Mouse (Mus musculus): ENCODE data around the gene Cfap77. TPM values are rescaled to one million over a fixed set of nuclear protein-coding genes. Genes with fewer than 3 reads are reported as not detected.
A peak's percentile ranks its signal among the peaks of the same experiment; 100 is the strongest.

The Cfap77 gene
- polyA plus RNA-seq, 1 experiment: 20.9 TPM

DNA sequence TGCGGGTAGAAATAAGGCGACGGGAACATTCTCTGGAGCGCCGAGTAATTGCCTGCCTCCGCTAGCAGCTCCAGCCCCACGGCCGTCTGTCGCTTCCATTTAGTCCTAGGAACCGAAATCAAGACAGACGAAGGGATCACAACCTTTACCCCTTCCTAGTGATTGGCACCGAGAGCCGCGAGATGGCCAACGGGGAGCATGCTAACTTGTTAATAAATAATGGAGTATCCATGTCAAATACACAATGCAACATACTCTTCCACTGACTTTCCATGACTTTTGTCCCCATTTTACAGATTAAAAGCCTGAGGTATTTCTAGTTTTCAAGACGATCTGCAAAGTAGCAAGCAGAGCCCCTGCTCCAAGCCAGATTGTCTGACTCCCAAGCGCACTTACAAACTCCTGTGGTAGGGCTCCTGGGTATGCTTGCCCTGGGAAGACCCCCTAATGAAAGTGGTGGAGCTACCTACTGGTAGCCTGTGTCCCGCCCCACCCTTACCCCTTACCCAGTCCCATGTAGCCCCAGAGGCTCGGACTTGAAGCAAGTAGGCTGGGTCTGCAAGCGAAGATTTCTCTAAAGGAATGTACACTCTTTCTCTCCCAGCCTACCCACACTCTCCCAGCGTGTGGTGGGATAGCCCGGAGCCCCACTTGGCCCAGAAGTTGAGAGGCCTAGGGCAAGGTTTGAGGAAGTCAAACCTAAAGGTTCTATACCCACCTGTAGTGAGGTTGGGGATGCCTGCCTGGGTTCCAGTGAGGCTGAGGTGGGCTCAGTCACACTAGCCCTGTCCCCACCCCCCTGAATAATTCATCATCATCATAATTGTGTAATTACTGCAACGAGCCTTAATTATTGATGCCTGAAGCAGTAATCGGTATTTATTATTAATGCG, 144.8 kb downstream of the Cfap77 start:
- no peak overlapping the region for H3K27ac ChIP-seq (ENCODE audit: control insufficient read depth, insufficient read depth, low read depth, low read length)
- H3K36me3 ChIP-seq (ENCODE audit: control insufficient read depth, insufficient read depth, low read length): no peaks in the 10 kb centered on the region
- H3K4me1 ChIP-seq (ENCODE audit: control insufficient read depth, insufficient read depth, low read length): peaks cover 28% of the 10 kb centered on the region
- H3K4me3 ChIP-seq (ENCODE audit: control insufficient read depth, low read depth, low read length): no peak overlapping the region
- peaks cover 10% of the 10 kb centered on the region for H3K27me3 ChIP-seq (ENCODE audit: control insufficient read depth, insufficient read depth, low read length)
- TF ChIP-seq CTCF (IDR thresholded peaks at IDR 0.05; ENCODE audit: control insufficient read depth, insufficient read depth, insufficient replicate concordance, low read depth, low read length): no peak
- no peak for TF ChIP-seq POLR2A (IDR thresholded peaks at IDR 0.05; ENCODE audit: control insufficient read depth, low read depth, low read length)

DNA sequence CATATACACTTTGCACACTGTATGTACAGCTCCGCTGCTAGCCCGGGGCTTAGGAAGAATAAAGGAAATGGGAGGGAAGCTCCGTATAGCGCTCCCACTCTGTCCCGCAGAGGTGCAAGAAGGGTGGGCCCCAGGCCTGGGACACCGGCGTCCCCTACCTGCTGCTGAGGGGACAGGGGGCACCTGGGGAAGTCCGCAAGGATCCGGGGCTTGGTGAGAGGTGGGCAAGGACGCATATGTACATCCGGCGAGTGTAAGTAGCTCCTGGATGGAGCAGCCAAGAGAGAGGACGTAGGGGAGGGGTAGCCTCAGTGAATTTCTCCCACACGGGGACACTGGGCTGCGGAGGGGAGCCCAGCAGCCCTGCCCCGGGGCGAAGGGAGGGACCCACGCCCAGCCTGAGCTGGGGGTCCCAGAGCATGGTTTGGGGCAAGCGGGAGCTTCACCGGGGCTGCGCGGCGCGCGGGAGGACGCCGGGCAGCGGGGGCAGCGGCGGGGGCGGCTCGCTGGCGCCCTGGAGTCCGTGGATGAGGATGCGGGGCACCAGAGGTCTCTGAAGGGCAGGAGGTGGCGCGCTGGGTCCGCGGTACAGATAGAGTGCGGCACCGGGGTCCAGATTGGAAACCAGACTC, 145.6 kb downstream of the Cfap77 start:
- H3K4me3 ChIP-seq (ENCODE audit: control insufficient read depth, low read depth, low read length): no peak overlapping the region
- no peak for TF ChIP-seq POLR2A (IDR thresholded peaks at IDR 0.05; ENCODE audit: control insufficient read depth, low read depth, low read length)
- TF ChIP-seq CTCF (IDR thresholded peaks at IDR 0.05; ENCODE audit: control insufficient read depth, insufficient read depth, insufficient replicate concordance, low read depth, low read length): no peak
- peaks cover 28% of the 10 kb centered on the region for H3K4me1 ChIP-seq (ENCODE audit: control insufficient read depth, insufficient read depth, low read length)
- no peak overlapping the region for H3K27ac ChIP-seq (ENCODE audit: control insufficient read depth, insufficient read depth, low read depth, low read length)
- H3K36me3 ChIP-seq (ENCODE audit: control insufficient read depth, insufficient read depth, low read length): no peaks in the 10 kb centered on the region
- H3K27me3 ChIP-seq (ENCODE audit: control insufficient read depth, insufficient read depth, low read length): peaks cover 10% of the 10 kb centered on the region

DNA sequence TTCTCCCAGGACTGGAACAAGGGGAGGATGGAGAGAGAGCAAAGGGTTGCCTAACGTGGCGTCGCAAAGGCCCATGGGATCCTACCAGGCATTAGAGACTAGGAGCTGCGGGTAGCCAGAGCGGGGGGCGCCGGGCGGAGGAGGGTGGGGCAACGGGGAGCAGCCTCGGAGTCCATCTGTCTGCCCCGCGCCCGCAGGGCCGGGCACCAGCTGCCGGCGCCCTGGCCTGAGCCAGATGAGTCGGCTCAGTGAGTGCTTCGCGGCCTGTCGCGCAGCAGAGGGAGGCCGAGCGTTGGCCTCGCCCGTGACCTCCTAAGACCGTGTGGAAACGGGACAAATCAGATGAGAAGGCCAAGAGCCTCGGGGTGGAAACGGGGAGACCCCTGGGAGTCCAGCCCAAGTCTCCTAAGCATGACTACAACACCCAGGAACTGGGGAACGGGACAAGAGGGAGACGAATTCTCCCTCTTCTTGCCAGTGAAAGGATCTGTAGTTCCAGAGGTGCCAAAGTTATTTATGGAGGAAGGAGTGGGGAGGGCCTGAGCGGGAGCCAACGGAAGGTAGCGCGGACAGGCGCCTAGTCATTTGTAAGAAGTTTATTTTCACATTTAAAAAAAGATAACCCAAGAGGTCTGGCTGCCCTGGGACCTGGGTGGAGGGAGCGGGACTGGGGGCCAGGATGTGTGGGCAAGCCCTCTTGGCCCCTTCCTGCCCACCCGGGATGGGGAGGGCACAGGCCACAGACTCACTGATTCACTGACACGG, 146.3 kb downstream of the Cfap77 start:
- peak overlapping the region; percentile 10; the same call in 1 of the 2 replicates for H3K4me3 ChIP-seq (ENCODE audit: control insufficient read depth, low read depth, low read length)
- H3K4me1 ChIP-seq (ENCODE audit: control insufficient read depth, insufficient read depth, low read length): peaks cover 28% of the 10 kb centered on the region
- H3K27me3 ChIP-seq (ENCODE audit: control insufficient read depth, insufficient read depth, low read length): peaks cover 10% of the 10 kb centered on the region
- no peak for TF ChIP-seq CTCF (IDR thresholded peaks at IDR 0.05; ENCODE audit: control insufficient read depth, insufficient read depth, insufficient replicate concordance, low read depth, low read length)
- no peak for TF ChIP-seq POLR2A (IDR thresholded peaks at IDR 0.05; ENCODE audit: control insufficient read depth, low read depth, low read length)
- H3K27ac ChIP-seq (ENCODE audit: control insufficient read depth, insufficient read depth, low read depth, low read length): no peak overlapping the region
- H3K36me3 ChIP-seq (ENCODE audit: control insufficient read depth, insufficient read depth, low read length): no peaks in the 10 kb centered on the region

DNA sequence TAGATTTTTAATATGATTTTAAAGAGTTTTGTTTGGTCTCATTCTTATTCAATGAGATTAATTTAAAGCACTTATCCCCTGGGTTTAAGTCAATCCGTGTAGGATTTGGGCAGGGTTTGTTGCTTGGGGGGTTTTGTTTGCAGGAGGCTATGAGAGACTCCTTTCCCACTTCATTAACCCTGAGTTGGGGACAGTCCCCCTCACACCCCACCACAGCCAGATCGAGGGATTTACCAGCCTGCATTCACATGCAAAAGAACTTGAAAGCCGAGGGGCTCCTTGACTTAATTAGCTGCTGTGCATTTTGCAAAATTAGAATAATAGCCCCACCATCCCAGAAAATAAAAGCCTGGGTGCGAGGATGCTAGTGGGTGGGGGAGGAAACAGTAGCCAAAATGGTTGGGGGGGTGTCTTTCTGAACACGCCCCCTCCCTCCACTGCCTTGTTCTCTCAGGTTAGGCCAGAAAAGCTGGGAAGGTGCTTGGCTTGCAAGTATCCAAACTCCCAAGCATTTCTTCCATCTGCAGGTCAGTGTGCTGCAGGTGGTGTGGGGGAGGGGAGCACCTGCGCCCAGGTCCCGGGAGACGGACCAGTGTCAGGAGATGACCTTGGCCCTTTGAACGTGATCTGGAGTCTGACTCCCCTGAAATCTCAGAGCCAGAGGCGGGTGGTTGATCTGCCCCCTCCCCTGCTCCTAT, 147.0 kb downstream of the Cfap77 start:
- no peaks in the 10 kb centered on the region for H3K36me3 ChIP-seq (ENCODE audit: control insufficient read depth, insufficient read depth, low read length)
- TF ChIP-seq CTCF (IDR thresholded peaks at IDR 0.05; ENCODE audit: control insufficient read depth, insufficient read depth, insufficient replicate concordance, low read depth, low read length) (no peak), POLR2A (IDR thresholded peaks at IDR 0.05; ENCODE audit: control insufficient read depth, low read depth, low read length) (no peak)
- H3K27ac ChIP-seq (ENCODE audit: control insufficient read depth, insufficient read depth, low read depth, low read length): no peak overlapping the region
- peaks cover 28% of the 10 kb centered on the region for H3K4me1 ChIP-seq (ENCODE audit: control insufficient read depth, insufficient read depth, low read length)
- H3K4me3 ChIP-seq (ENCODE audit: control insufficient read depth, low read depth, low read length): no peak overlapping the region; the same call in 1 of the 2 replicates
- H3K27me3 ChIP-seq (ENCODE audit: control insufficient read depth, insufficient read depth, low read length): peaks cover 10% of the 10 kb centered on the region

DNA sequence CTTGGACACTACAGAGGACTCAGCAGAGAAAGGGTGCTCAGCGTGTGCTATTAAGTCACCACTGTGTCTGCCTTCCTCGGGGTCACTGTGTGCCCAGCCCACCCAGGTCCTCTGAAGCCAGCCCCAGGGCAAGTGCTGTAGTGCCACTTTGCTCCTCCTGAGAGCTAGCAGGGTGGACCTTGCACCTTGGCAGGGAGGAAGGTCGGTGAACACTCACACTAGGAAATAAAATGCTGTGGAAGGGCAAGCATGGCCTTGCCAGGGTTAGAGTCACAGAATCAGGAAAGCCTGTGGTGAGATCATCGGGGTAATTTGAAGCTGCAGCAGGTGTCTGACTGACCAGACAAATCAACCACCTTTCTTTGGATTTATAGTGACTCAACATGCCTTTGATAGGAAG, 149.3 kb downstream of the Cfap77 start:
- H3K27me3 ChIP-seq (ENCODE audit: control insufficient read depth, insufficient read depth, low read length): peaks cover 4% of the 10 kb centered on the region
- TF ChIP-seq CTCF (IDR thresholded peaks at IDR 0.05; ENCODE audit: control insufficient read depth, insufficient read depth, insufficient replicate concordance, low read depth, low read length) (no peak), POLR2A (IDR thresholded peaks at IDR 0.05; ENCODE audit: control insufficient read depth, low read depth, low read length) (no peak)

DNA sequence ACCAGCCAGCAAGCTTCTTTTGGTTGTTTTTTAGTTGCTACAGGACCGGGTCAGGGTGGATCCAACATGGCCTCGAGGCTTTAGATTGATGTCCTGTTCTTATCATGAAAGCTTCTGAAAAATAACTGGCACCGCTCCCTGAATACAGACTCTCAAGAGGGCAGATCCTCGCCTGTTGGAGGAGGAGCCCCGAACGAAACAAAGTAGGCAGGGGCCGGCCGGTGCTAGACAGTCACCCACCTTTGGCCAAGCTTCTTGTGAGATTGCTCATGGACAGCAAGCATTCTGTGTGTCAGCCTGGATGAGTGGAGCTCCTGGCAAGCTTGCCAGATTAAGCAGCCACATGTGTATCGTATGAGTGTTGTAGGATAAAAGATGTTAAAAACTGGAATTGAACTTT, 150.1 kb downstream of the Cfap77 start:
- no peaks in the 10 kb centered on the region; the same call in 1 of the 2 replicates for H3K36me3 ChIP-seq (ENCODE audit: control insufficient read depth, insufficient read depth, low read length)
- H3K27me3 ChIP-seq (ENCODE audit: control insufficient read depth, insufficient read depth, low read length): peaks cover 4% of the 10 kb centered on the region
- no peak overlapping the region for H3K27ac ChIP-seq (ENCODE audit: control insufficient read depth, insufficient read depth, low read depth, low read length)
- H3K4me1 ChIP-seq (ENCODE audit: control insufficient read depth, insufficient read depth, low read length): peaks cover 18% of the 10 kb centered on the region
- H3K4me3 ChIP-seq (ENCODE audit: control insufficient read depth, low read depth, low read length): no peak overlapping the region
- no peak for TF ChIP-seq POLR2A (IDR thresholded peaks at IDR 0.05; ENCODE audit: control insufficient read depth, low read depth, low read length)
- no peak for TF ChIP-seq CTCF (IDR thresholded peaks at IDR 0.05; ENCODE audit: control insufficient read depth, insufficient read depth, insufficient replicate concordance, low read depth, low read length)

More for the DNA sequence above, 149.3 kb downstream of the Cfap77 start:
- peaks cover 18% of the 10 kb centered on the region for H3K4me1 ChIP-seq (ENCODE audit: control insufficient read depth, insufficient read depth, low read length)
- no peak overlapping the region for H3K27ac ChIP-seq (ENCODE audit: control insufficient read depth, insufficient read depth, low read depth, low read length)
- H3K4me3 ChIP-seq (ENCODE audit: control insufficient read depth, low read depth, low read length): no peak overlapping the region
- no peaks in the 10 kb centered on the region for H3K36me3 ChIP-seq (ENCODE audit: control insufficient read depth, insufficient read depth, low read length)
